Mouse (Mus musculus) bone marrow macrophage, adult 2 months (primary cell): ENCODE measurements at regions not wholly inside any gene's neighbourhood (a gene's known extent, or its start where the extent isn't known, plus 50 kb on each side); places are given as distances from the start of the nearest gene placed in this dataset.

Experiments used
- H3K27ac ChIP-seq: 2 replicates; pipeline ENCODE4 v1.5.1; 2012; ENCODE audit warnings: low read depth, low read length; ENCODE audit not compliant: insufficient read depth
- H3K4me1 ChIP-seq: 2 replicates; pipeline ENCODE4 v1.6.1; 2012; ENCODE audit warnings: low read length; ENCODE audit not compliant: control insufficient read depth, insufficient read depth
- H3K4me3 ChIP-seq: 2 replicates; pipeline ENCODE4 v1.5.1; 2012; ENCODE audit warnings: mild to moderate bottlenecking, low read length, moderate library complexity; ENCODE audit not compliant: insufficient read depth
- CTCF ChIP-seq: IDR thresholded peaks from 2 replicates; pipeline ENCODE4 v1.5.1; 2012; ENCODE audit warnings: low read depth, mild to moderate bottlenecking, low read length, moderate library complexity
- POLR2A ChIP-seq: IDR thresholded peaks from 2 replicates; pipeline ENCODE4 v1.6.1; 2012; ENCODE audit warnings: mild to moderate bottlenecking, low read depth, low read length, borderline replicate concordance

DNA sequence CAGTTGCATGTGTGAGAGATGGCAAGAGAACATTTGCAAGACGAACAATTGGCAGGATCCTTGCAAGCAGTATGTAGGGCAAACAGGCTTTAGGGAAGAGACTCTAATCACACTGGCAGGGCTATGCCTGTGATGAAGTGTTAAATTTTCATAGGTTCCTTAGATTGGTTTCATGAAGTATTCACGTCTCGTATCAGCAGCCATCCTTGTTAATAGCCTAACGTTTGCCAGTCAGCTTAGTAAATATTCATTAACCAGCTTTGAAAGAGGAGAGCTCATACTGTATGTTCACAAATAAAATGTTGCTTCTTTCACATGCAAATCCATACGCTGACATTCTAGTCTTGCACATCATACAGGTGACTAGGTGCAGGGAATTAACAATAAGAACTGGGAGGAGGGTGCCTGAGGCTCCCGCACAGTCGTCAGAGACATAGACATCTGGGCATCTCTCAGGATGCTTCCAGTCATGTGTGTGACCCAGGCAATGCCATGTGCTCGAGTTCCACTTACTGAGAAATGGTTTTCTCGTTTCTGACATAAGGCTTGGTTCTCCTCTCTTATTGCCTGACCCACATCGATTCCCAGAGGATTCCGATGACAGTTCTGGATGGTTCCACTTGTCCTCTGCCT, 257.7 kb downstream of the Map2k6 start:
- no peaks in the 10 kb centered on the region for H3K4me1 ChIP-seq
- H3K4me3 ChIP-seq: no peak overlapping the region
- no peak for TF ChIP-seq CTCF
- TF ChIP-seq POLR2A: no peak
- H3K27ac ChIP-seq: no peak overlapping the region

- Histone ChIP-seq H3K4me1 (no peaks in the 10 kb centered on the region), H3K4me3 (no peak overlapping the region), H3K27ac (no peak overlapping the region)
- TF ChIP-seq POLR2A (no peak), CTCF (no peak)
Measured at GRCm38 (mm10) chr11:110657854-110658253, 258.9 kb downstream of the Map2k6 start.

DNA sequence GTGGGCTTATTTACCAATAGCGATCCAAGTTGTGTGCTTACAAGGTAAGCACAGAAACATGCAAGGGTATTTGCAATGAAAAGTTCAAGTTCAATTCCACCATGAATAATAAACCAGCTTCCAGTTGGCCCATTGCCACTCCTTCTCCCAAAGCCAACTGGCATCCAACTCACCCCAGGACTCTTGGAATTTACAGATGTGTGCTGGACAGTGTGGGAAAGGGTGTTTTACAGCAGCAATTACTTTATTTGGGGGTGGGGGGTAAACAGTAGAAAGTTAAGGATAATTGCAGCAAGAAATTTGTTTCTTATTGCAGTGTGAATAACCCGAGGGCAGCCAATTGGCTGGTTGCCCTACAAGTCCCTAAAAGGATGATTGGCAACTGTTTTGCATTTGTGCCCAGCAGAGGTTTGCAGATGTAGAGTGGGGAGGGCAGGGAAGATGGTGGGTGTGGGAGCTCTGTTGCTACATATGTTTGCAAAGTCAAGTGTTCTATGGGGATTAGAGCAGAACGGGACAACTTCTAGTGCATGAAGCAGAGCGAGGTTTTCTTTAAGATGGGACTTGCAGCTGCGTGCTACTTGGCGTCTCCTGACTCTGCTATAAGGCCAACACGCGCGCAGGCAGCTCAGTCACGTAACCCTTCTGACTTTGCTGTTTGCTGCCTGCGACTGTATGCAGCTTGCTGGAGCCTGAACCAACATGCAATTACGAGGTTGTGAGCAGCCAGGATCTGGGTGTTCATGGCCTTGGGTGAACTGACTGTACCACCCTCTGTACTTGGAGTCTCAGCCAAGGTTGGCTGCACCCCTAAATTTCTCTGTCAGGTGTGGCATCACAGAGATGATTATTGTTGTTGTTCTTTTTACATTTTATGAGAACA, 271.9 kb downstream of the Map2k6 start:
- Histone ChIP-seq H3K4me1 (no peaks in the 10 kb centered on the region), H3K4me3 (no peak overlapping the region), H3K27ac (no peak overlapping the region)
- TF ChIP-seq CTCF (no peak), POLR2A (no peak)

- no peak for TF ChIP-seq POLR2A
- no peak for TF ChIP-seq CTCF
- no peak overlapping the region for H3K4me3 ChIP-seq
- H3K4me1 ChIP-seq: no peaks in the 10 kb centered on the region
- no peak overlapping the region for H3K27ac ChIP-seq
Measured at GRCm38 (mm10) chr11:110672941-110673340, 274.0 kb downstream of the Map2k6 start.

DNA sequence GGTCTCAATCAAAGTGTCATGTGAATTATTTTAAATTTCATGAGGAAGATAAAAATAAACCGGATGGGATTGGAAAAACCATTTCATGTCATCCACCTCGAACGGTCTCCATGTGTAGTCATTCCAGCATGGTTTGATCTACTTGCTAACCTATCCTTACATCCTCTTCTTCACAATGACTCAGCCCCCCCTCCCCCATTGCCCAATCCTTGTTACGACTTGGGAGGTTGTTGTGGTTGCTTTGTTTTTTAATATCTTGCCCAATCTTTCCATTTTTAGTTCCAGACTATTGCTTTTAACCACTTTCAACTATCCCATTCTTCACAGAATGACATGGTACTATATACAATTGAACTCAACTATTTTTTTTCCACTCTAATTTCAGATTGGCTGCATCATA, 275.0 kb upstream of the Kcnj16 start:
- no peak overlapping the region for H3K4me3 ChIP-seq
- H3K27ac ChIP-seq: peak overlapping the region; percentile 4; the same call in 1 of the 2 replicates
- TF ChIP-seq CTCF (no peak), POLR2A (no peak)
- peaks cover 35% of the 10 kb centered on the region for H3K4me1 ChIP-seq

GRCm38 (mm10) chr11:110697067-110697466, 270.8 kb upstream of the Kcnj16 start:
- TF ChIP-seq POLR2A (no peak), CTCF (no peak)
- no peak overlapping the region for H3K4me3 ChIP-seq
- peaks cover 44% of the 10 kb centered on the region for H3K4me1 ChIP-seq
- H3K27ac ChIP-seq: peak overlapping the region; percentile 77

DNA sequence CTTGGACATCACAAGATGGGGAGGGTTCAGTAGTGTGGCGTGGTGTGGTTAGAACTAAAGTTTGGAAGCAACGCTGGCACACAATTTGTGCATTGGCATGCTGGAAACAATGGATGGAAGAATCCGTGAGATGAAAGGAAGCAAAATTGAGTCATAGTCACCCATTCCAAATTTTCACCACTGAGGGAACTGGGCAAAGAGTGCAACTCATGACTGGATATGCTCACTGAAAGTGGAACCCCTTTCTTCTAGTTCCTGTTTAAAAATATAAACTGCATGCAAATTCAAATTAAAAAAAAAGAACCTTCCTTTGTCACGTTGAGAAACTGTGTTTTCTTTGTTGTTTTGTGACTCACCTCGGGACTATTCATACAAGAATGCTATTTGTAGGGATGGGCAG, 269.5 kb upstream of the Kcnj16 start:
- TF ChIP-seq CTCF (no peak), POLR2A (no peak)
- Histone ChIP-seq H3K4me1 (peaks cover 38% of the 10 kb centered on the region), H3K4me3 (no peak overlapping the region), H3K27ac (peak overlapping the region; percentile 77)

DNA sequence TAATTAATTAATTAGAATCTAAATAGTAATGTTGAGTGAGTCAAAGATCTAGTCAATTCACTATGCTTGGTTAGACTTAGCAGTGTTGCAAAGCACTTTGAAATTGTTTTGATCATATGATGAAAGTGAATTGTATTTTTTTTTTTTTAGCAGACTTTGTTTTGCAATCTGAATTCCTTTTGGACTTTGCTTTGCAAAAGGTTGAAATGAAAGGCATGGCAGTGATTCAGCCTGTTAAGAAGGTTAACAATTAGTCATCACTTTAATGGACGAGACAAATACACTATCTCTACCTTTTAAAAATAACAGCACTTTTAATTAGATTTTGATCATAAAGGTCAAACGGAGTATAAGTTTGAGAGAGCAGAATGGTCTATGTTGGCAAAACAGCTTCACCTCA, 266.9 kb upstream of the Kcnj16 start:
- H3K4me3 ChIP-seq: no peak overlapping the region
- peaks cover 22% of the 10 kb centered on the region for H3K4me1 ChIP-seq
- TF ChIP-seq CTCF (no peak), POLR2A (no peak)
- no peak overlapping the region for H3K27ac ChIP-seq

- Histone ChIP-seq H3K4me1 (peaks cover 16% of the 10 kb centered on the region), H3K4me3 (no peak overlapping the region), H3K27ac (no peak overlapping the region)
- TF ChIP-seq CTCF: no peak
- TF ChIP-seq POLR2A: no peak
Measured at GRCm38 (mm10) chr11:110702119-110702518, 265.7 kb upstream of the Kcnj16 start.

DNA sequence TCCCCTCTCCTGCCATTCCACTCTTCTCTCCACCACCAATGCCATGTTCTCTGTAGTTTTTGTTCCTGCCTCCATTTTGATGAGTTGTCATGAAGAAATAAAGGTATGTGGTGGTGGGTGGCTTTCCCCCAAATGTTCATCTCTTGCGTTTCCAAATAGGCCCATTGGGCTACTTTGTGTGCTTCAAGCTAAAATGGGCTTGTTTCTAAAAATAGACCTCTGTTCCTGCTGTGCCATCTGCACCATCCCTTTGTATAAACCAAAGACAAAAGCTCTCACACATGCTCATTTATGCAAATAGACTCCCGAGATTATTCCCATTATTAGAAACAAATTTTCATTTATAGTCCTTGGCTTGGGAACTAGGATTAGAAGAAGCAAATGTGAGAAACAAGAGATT, 264.3 kb upstream of the Kcnj16 start:
- TF ChIP-seq POLR2A (no peak), CTCF (no peak)
- H3K27ac ChIP-seq: no peak overlapping the region

GRCm38 (mm10) chr11:110707328-110707727, 260.5 kb upstream of the Kcnj16 start:
- Histone ChIP-seq H3K27ac (no peak overlapping the region), H3K4me3 (no peak overlapping the region), H3K4me1 (no peaks in the 10 kb centered on the region)
- no peak for TF ChIP-seq CTCF
- TF ChIP-seq POLR2A: no peak

More for the DNA sequence above, 264.3 kb upstream of the Kcnj16 start:
- no peak overlapping the region for H3K4me3 ChIP-seq
- peaks cover 4% of the 10 kb centered on the region; the same call in 1 of the 2 replicates for H3K4me1 ChIP-seq
